Mouse (Mus musculus): ENCODE data around the gene Hsp90ab1.

Hsp90ab1 gene

GRCm38 (mm10) chr17:45573087-45573779 lies at the start of gene Hsp90ab1:
Gene Hsp90ab1, minus strand, starts transcription at chr17:45573271.
- peak; percentile 99 for DNase-seq

GRCm38 (mm10) chr17:45619386-45620256 lies 46.5 kb upstream of the Hsp90ab1 start:
- peak; percentile 46 for DNase-seq

- peak; percentile 53 for DNase-seq
Measured at GRCm38 (mm10) chr17:45618941-45619385, 45.9 kb upstream of the Hsp90ab1 start.

DNA sequence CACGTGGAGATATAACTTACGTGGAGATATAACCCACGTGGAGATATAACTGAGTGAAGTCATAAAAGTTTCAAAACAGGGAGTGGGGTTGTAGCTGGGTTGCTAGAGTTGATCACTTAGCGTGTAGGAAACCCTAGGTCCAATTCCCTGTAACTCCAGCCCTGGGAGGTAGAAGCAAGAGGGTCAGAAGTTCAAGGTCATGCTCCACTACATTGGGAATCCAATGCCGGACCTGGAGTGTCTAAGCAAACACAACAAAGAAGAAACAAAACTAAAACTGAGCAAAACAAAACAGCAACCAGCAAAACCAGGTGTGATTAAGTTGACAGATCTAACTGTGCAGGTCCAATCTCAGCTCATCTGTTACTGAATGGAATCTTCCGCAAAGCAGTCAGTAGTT lies 44.6 kb upstream of the Hsp90ab1 start:
- no peak for DNase-seq

DNA sequence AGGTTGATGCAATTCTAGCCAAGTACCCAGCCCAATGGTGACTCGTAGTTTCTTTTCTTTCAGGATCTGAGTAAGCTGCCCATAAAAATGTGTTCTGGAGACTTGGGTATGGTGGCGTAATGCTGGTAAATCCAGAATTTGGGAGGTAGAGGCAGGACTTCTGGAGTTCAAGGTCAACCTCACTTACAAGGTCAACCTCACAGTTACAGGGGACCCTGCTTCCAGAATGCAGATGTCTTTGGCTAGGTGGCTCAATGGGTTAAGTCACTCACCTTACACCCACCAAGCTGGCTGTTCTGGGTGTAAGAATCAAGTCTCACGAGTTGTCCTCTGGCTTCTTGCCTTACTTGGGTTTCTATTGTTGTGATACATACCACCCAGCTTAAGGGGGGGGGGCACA lies 43.6 kb upstream of the Hsp90ab1 start:
- DNase-seq = no peak

DNA sequence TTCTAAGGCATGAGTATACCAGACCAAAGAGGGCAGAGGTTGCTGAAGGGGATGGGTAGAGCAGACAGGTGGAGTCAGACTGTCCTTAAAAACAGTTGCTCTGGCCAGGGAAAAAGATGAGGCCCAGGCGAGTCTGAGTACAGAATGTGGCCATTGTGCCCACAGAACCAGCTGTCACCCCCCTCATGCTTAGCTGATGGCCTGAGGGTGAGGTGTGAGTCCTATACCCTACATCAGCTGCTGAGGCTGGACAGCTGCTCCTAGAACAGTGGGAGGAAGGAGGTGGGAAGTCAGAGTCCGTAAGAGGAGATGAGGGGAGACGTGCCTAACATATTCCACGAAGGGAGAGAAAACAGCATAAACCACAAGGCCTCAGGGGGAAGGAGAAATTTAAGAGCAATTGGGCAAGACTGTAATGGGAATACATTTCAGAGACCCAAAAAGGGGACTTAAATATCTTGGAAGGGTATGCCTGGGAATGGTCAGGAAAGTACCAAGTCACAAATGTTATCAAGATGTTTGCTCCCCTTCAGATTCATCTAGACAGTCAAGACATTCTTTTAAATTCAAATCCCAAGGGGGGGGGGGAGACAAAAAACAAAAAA lies 43.1 kb upstream of the Hsp90ab1 start:
- no peak for DNase-seq

DNA sequence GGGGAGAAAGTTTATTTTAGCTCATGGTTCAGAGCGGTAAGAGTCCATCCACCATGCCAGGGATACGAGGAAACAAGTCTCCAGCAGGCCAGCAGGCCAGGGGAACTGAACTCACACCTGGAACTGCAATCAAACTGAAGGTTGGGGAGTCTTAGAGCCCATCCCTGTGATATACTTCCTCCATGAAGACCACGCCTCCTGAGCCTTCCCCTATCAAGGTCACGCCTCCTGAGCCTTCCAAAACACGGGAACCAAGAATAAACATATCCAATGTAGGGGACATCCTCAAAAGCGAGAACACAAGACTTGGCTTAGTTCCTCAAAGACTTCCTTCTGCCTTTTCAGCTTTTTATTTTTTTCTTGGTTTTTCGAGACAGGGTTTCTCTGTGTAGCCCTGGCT lies 39.9 kb upstream of the Hsp90ab1 start:
- DNase-seq = peak; percentile 30

DNA sequence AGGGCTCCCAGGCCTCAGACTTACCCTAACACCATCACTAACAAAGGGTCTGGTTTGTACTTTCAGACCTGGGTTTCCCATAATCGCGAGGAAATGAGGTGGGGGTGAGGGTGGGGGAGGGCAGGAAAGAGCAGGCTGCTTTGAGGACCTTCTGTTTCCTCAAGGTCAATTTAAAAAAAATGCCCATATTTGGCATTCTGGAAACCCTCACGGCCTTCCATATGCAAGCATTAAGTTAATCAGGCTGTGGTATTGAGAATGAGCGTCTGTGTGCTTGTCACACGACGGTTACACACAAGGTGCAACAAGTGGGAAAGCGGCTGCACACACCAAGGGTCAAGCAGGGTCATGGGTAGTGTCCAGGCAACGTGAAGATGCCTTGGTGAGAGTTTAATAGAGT lies 38.9 kb upstream of the Hsp90ab1 start:
- DNase-seq = no peak

DNA sequence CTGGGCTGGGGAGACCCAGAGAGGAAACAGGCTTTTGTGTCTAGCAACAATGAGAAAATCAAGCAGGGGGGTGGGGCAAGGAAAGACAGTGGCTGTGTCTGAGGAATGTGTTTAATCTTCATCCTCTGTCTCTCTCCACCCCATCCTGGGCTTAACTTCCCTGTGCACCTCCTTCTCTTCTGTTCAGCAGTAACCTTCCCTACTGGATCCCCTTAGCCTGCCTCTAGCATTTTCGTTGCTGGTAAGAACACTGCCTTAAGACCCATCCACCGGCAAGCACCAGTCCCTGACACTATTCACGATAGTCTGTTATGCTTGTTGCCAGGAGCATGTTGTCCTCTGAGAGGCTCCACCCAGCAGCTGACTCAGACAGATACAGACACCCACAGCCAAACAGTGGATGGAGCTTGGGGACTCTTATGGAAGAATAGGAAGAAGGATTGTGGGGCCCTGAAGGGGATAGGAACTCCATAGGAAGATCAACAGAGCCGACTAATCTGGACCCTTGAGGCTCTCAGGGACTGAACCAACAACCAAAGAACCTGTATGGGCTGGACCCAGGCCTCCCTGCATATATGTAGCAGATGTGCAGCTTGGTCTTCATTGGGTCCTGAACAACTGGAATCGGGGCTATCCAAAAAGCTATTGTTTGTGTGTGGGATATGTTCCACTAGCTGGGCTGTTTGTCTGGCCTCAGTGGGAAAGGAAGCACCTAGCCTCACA lies 37.2 kb upstream of the Hsp90ab1 start:
- peak; percentile 48 for DNase-seq

DNA sequence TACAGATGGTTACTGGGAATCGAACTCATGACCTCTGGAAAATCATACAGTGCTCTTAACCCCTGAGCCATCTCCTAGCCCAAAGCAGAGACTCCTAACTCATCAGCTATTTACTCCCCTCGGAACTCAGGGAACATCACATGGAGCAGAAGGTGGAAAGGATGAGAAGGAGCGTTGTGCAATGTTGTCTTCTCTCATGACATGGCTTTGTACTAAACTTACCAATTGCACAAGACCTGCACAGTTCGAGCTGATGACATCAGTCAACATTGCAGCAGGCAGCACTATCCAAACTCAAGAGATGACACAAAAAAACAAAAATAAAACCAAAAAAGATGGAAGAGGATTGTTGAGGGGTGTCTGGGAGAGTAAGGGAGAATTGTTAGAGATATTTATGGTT lies 35.3 kb upstream of the Hsp90ab1 start:
- DNase-seq = no peak

DNA sequence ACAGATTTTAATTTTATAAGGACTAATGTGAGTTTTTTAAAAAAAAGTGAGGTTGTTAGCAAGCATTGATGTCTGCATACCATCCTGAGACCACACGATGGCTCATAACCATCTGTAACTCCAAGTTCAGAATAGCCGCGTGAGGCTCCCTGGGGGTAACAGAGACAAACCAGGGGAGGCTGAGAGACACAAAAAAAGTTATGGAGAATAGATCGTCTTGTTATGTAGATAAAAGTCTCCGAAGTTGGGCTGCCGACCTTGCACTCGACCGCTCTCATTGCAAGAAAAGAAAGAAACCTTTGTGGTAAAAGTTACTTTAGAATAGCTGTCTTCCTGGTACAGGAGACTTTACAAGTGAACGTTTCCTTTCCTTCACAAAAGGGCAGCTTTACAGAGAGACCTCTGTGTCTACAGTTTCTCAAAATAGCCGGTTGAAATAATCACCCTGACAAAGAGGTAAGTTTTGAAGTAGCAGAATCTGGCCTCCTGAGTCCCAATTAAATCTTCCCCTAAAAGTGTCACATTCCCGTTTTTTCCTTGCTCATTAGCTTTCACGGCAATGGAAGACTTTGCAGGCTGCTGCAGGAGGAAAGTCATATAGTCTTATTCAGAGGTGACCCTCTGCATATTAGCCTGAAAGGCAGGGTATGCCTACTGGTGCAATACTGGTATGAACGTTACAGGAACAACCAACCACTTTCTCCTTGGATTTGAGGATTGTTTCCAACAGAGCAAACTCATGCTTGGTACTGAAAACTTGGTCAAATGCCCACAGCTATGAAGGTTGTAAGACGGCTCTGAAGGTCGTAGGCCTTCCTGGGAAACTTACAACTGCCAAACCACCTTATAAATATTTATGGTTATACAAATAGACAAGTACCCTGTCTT lies 34.2 kb upstream of the Hsp90ab1 start:
- DNase-seq = no peak

DNA sequence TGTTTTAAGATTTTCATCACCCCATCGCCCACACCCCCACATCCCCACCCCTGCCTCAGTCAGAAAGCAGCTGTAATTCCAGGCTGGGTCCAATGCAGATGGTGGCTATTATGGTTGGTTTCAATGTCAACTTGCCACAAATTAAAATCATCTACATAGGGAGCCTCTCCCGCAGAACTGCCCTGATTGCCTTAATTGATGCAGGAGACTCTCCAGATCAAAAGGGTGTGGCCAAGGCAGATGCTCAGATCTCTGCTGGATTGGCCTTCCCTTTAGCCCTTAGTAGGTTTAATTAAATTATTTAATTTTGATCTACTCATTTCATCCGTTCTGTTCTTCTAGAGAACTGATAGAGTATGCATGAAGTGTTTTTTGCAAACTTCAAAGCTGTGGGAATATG lies 29.9 kb upstream of the Hsp90ab1 start:
- no peak for DNase-seq

- DNase-seq = peak; percentile 58
Measured at GRCm38 (mm10) chr17:45601877-45602304, 28.8 kb upstream of the Hsp90ab1 start, which contains the start of gene Mymx. Gene Mymx, minus strand, starts transcription at chr17:45602102.

DNA sequence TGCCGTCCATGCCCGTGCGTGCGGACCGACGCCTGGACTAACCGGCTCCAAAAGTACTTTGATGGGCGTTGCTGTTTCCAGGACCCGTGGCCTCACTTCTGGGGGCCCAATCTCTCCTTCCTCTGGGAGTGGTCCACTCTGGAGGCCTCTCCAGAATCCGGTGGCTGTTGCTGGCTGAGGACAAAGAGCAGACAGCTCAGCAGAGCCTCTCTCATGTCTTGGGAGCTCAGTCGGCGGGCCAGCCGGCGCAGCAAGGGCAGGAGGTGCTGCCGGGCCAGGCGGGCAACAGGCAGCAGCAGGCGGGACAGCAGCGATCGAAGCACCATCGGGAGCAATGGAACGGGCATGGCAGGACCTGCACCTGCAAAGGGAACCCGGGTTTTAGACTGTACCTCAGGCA lies 28.3 kb upstream of the Hsp90ab1 start:
- DNase-seq = peak; percentile 42

GRCm38 (mm10) chr17:45600267-45600666 lies 27.2 kb upstream of the Hsp90ab1 start:
- DNase-seq = no peak

DNA sequence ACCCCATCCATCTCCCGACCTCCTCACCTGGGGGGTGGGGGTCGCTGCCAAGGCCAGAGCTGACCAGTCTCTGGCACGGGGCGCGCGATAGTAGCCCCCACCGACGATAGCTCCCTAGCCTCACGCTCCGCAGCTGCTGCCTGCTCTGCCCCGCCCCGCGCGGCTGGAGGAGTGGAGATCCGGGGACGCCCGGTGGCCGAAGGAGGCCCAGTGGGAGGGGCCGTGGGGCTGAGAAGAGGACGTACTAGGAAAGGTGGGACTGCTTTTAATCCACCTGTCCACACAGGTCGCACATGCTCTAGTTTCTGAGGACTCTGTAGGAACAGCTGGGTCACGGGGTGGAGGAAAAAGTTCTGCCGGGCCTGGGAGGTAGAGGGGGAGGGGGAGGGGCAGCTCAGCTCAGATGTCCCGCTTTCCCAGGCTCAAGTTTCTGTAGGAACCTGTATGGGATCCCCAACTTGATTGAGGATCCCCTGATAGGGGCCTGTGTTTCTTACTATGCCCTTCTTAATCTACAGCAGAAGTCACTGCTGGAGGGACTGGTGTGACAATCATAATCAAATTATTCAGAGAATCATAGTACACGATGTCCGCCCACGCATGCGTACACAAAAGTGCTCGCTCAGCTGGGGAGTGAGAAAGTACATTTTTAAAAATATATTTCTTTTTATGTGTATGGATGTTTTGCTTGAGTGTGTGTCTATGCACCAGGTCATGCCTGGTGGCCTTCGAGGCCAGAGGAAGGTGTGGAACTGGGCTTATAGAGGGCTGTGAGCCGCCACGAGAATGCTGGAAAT lies 26.6 kb upstream of the Hsp90ab1 start, which contains the start of gene Slc29a1:
TSS of gene Slc29a1 (minus strand) at position 161 of the 797 bp plus-strand sequence.
- DNase-seq = peak; percentile 83

DNA sequence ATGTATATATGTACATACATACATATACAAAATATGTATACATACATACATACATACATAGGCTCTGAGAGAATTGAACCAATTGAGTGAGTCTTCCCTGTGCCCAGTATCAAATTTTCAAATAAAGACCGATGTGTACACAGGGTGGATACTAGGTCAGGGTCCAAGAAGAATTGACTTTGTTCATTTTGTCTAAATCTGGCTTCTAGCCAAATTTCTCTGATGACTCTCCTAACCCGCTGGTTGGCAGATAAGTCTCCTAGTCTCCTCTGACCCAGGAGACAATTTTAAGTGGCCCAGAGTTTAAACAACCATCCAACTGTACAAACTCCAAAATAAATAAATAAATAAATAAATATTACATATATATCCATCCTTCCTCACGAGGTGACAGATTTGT lies 25.8 kb upstream of the Hsp90ab1 start:
- DNase-seq = no peak

DNA sequence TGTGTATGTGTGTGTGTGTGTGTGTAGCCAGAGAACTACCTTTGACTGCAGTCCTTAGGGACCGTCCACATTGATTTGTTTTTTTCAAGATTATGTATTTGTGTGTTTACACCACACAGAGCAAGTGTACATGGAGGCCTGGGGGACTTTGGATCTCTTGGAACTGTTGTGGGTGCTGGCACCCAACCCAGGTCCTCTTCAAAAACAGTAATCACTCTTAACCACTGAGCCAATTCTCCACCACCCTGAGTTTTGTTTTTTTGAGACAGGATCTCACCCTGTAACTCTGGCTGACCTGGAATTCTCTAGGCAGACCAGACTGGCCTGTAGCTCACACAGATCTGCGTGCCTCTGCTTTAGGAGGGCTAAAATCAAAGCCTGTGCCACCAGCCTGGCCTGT lies 25.3 kb upstream of the Hsp90ab1 start:
- DNase-seq = no peak

DNA sequence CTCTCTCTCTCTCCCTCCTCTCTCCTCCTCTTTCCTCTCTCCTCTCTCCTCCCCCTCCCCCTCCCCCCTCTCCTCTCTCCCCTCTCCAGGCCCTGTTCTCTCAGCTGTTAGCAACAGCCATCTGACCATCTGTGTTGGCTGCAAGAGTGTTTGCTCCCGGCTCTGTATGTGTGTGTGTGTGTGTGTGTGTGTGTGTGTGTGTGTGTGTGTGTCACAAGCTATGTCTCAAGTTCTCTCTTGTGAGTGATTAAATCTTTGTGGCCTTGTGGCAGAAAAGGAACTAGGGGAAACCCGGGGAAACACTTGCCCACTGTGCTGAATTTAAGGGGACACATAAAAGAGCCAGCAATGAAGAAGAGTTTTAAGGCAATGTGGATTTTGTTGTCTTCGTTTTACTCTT lies 24.7 kb upstream of the Hsp90ab1 start:
- peak; percentile 46 for DNase-seq

DNA sequence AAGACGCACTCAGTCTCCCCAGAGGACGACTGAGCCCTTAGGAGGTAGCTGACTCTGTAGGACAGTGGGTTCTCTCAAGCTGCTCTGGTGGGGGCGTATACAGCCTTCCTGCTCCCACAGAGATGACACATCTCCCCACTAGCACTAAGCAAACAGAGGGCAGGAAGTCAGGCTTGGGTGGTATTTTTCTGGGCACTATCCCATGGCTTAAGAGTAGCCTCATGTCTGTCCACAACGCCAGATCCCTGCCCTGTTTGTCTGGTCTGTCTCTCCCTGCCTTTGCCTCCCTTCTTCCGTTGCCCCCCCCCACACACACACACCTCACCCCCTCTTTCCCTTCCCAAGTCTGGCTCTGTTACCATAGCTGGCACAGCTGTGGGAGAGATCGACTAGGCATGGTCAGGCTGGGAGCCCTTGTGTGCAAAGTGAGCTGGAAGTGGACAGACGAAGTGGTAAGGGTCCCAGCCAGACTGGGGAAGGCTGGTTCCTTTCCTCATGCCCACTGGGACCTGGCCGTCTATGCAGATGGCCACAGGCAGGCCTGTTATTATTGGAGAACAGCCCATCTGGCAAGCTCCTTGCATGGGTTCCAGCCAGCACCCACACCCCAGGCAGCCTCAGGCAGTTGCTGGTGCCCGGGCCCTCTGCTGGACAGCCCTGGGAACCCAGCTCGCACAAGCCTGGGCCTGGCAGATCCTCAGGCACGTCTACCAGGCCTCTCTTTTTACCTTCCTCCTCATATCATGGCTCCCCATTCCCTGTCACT lies 23.7 kb upstream of the Hsp90ab1 start:
- peak; percentile 82 for DNase-seq

Data from liver (tissue).